Mouse (Mus musculus) megakaryocyte-erythroid progenitor cell, adult 5-6 weeks (primary cell): ENCODE measurements around the gene Rfc5. TPM values are rescaled to one million over a fixed set of nuclear protein-coding genes. Genes with fewer than 3 reads are reported as not detected.
"Not testable (repeated sequence)": the region's sequence is repeated elsewhere in the genome, so short reads cannot be mapped to it uniquely, and the experiment has no call there.

Experiments used
- ATAC-seq: replicated peaks from 2 replicates; pipeline ENCODE4 v1.8.0; 2016; ENCODE audit warnings: mild to moderate bottlenecking, inconsistent platforms; ENCODE audit not compliant: severe bottlenecking, poor library complexity, low FRiP score, low TSS enrichment
- total RNA-seq, 2 experiments: library from RNA; stranded (forward) in 1 of 2; stranded (reverse) in 1 of 2; fragments of 200-1000, 215-1000 nt in 1 of 2; fragments of >200 nt in 1 of 2; fragmentation: Nextera tagmentation in 1 of 2; gene quantifications; 2 replicates each; pipeline ENCODE4 v1.2.3; 2014 to 2017

The Rfc5 gene
- total RNA-seq, 2 experiments from 2014 or later, result 50.7 to 65.5 TPM

DNA sequence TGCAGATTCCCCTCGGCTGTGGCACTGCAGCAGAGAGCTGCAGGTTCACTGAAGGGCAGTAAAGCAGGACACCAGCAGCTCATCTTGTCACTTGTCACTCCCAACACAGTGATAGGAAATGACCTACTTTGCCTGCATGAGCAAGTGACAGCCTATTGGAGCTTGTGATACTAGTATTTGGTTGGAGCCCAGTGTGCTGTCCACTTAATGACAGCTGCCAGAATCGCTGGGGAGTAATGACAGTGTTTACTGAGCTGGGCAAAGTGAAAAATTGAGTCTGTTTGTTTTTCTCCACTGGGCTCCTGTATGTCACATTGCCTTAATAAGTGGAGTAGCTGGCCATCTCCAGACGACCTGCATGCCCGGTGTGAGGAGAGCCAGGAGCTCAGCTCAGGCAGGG, 8.6 kb downstream of the Rfc5 start:
- no peak for ATAC-seq

DNA sequence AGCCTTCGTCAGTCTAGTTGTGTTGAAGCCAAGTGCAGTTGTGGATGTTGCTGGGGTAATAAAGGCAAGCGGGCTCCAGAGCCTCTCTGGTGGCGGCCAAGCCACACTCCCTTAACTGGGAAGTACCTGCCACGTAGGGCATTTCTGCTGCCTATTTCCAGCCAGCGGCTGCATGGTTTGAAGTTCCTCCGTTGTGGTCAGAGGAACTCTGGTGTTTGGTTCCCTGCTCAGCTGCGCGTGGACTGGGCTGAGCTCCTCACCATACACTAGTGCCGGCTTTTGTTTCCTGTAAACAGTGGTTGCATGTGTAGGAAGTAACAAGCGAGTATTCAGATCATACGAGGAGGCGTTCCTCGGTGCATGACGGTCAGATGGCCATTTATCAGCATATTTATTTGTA, 11.1 kb downstream of the Rfc5 start:
- not testable (repeated sequence) for ATAC-seq

DNA sequence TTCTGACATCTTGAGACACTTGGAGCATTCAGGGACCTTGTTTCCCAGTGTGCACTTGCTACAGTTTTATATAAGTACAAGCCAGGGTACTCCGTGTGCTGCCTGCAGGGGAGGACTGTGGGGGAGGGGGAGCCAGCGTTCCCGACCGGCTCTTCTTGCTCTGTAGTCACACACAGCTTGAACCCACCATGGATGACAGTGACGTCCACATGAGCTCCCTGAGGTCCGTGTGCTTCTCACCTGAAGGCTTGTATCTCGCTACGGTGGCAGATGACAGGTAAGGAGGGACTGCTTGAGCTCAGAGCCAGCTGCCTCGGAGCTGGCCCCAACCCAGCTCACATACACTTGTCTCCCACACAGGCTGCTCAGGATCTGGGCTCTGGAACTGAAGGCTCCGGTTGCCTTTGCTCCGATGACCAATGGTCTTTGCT, 12.5 kb downstream of the Rfc5 start:
- no peak for ATAC-seq

DNA sequence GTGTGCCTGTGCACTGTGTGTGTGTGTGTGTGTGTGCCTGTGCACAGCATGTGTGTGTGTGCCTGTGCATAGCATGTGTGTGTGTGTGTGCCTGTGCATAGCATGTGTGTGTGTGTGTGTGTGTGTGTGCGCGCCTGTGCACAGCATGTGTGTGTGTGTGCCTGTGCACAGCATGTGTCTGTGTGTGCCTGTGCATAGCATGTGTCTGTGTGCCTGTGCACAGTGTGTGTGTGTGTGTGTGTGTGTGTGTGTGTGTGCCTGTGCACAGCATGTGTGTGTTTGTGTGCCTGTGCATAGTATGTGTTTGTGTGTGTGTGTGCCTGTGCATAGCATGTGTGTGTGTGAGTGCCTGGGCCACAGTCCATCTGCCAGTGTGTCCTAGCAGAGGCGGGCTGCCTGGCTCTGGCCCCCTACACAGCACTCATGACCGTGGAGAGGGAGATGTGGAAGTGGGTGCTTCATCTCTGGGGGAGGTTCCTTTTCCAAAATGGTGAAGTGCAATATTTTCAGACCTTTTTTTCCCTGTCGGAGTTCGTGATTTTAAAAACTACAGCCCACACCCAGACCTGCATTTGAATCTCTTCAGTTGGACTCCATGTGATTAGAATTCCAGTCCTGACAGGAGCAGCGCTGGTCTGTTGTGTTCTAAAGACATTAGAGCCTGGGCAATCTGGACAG, 14.3 kb downstream of the Rfc5 start:
- ATAC-seq, result no peak

DNA sequence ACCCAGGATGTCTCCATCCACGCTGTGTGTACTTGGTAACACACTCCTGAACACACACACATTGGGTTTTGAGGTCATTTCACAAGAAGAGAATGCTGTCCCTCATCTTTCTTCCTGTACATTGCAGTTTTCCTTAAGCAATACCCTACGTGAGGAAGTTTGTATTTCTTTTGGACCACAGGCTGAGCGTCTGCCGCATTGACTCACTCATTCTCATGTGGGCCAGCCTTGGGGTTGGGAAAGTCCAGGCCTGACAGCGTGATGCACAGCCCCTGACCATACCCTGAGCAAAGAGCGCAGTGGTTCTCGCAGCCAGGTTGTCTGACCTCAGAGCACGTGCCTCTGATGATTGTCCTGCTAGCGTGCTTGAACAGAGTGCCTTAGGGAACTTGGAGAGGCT, 15.4 kb downstream of the Rfc5 start:
- ATAC-seq, result no peak

DNA sequence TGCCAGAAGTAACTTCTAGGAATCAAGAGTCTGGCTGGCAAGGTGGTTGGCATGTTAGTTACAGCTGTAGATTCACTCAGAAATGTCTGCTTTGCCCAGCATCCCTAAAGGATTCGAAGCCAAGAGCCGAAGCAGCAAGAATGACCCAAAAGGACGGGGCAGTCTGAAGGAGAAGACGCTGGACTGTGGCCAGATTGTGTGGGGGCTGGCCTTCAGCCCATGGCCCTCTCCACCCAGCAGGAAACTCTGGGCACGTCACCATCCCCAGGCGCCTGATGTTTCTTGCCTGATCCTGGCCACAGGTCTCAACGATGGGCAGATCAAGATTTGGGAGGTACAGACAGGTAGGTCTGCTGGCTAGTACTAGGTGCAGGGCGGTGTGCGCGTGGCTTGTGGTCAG, 18.3 kb downstream of the Rfc5 start:
- ATAC-seq, result no peak

DNA sequence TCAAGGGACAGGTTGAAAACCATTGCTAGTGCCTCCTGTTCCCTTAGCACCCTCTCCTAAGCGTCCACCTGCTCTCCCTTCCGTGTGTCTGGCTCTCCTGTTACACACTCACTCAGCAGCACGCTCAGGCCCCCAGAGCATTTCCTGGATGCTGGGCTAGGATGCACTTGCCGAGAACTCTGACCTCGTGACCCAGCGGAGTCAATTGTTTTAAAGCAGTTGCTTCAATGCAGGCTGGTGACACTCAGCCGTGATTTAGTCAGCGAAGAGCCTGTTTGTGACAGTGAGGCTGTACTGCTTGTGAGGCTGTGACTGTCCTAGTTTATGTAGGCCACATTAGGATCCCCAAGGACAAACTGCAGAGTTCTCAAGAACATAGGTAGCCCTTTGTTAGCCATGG, 21.6 kb downstream of the Rfc5 start:
- no peak for ATAC-seq

DNA sequence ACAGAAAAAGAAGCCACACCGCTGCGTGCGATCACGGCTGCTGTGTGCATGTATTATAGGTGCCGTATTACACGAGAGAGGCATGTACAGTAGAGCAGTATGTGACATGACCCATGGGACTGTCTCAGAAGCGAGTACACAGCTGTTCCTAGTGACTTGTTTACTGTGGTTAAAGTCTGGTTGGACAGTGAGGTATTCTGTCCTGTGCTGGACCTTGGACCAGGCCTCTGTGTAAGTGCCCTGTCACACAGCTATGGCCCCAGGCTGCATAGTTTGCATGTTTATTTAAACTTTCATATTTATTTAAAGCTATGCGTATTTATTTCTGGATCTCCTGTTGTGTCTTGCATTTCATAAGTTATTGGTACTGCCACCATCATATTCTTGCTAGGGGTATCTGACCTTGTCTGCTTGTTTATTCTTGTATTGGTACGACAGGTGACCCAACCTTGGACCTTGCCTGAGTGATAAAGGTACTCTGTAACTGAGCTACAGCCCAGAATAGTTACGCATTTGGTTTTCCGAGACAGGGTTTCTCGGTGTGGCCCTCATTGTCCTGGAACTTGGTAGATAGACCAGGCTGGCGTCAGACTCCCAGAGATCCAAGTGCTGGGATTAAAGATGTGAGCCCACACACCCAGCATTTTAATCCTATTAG, 22.8 kb downstream of the Rfc5 start:
- no peak for ATAC-seq

DNA sequence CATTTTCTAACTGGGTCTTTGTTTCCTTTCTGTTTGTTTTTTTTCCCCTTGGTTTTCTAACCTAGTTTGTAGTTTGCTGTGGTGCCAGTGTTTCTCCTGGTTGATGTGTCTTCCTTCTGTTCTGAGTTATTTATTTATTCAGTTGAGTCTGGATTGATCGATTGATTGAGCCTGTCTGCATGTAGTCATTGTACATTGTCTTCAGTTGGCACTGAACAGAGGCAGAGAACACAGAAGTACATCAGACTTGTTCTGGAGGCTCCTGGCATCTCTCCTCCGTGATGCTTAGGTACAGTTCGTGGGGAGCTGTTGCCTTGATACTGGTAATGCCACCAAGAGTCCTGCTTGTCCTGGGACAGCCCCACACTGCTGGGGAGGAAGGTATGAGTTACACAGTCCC, 24.0 kb downstream of the Rfc5 start:
- no peak for ATAC-seq

DNA sequence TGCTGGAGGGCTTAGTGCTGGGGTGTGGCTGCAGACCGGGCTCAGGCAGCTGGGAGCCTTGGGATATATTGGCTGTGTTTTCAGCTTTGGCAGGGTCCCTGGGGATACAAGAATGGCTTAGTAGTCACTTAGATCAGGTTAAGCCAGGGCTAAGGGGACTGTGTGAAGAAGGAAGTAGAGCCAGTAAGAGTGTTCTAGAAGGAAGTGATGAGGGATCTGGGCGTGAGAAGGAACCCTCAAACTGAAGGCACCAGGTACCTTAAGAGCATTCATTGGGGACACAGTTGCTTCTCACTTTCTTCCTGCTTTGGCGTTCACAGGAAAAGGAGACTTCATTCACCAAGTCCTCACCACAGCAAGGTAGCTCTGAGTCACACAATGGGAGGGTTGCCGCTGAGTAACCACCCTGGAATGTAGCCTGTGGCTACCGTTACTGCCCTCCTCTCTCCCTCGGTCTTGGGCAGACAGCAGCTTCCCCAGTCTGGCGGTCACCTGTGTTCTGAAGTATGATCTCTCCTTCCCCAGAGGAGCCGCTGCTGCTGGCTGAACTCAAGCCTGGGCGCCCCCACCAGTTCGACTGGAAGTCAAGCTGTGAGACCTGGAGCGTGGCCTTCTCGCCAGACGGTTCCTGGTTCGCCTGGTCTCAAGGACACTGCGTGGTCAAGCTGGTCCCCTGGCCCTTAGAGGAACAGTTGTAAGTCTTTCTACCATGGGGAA, 25.6 kb downstream of the Rfc5 start:
- no peak for ATAC-seq

DNA sequence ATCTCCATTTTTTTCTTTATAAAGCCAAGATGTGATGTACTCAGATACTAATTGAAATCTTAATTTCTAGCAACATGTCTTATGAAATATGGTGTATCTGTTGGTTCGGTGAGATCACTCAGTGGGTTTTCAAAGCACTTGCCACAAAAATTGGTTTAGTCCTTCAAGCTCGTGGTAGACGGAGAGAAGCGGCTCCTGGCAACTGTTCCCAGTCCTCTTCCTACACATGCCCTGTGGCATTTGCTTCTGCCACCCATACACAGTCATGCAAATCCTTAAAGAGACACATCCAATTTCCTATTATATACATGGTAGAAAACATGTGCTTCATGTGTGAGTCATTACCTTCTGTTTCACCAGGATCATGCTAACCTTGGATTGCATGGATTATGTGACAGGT, 27.3 kb downstream of the Rfc5 start:
- no peak for ATAC-seq

DNA sequence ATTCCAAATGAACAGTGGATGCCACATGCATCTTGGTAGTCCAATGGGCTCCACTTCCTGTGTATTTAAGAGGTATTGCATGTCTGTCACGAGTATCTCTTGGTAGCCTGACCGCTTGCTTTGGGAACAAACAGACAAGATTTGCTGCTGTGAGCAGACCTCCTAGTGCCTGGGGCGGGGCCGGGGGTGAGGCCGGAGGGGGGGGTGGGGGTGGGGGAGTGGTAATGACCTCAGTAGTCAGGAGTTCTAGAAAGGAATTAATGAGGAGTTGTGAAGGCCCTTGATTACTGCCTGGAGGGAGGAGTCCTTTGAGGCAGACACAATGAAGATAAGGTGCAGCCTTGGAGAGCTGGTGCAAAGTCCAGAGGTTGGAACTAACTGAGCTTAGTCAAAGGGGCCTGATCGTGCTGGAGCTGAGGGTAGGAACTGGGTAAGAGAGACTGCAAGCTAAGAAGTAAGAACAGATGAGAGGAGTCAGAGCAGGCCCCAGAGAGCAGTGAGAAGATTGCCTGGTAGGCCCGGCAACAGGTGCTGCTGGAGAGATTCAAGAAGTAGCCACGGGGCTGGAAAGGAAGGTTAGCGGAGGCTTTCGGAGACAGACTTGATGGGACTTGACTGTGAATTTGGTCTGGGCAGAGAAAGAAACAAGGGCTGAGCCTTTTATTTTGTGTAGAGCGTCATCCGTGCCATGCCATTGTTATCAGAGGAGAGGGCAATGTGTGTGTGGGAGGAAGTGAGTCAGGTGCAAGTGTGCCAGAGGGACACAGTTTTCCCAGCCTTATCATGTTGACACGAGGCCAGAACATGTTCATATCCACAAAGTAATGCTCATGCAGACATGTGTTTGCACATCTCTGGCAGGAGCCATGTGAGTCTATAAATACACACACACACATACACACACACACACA, 28.0 kb downstream of the Rfc5 start:
- ATAC-seq, result peak; percentile 67

DNA sequence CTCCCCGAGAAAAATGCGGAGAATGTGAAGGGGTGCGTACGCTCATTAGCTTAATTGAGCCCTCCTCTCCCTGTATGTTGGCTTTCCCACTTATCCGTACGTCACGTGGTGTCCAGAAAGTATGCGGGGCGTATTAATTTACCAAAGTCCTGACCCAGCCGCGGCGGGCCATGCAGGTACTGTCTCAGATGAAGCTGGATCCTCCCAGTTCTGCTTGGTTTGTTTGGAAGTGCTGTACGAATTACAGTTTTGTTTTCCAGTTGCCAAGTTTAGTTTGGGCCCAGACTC, 28.7 kb downstream of the Rfc5 start:
- no peak for ATAC-seq

DNA sequence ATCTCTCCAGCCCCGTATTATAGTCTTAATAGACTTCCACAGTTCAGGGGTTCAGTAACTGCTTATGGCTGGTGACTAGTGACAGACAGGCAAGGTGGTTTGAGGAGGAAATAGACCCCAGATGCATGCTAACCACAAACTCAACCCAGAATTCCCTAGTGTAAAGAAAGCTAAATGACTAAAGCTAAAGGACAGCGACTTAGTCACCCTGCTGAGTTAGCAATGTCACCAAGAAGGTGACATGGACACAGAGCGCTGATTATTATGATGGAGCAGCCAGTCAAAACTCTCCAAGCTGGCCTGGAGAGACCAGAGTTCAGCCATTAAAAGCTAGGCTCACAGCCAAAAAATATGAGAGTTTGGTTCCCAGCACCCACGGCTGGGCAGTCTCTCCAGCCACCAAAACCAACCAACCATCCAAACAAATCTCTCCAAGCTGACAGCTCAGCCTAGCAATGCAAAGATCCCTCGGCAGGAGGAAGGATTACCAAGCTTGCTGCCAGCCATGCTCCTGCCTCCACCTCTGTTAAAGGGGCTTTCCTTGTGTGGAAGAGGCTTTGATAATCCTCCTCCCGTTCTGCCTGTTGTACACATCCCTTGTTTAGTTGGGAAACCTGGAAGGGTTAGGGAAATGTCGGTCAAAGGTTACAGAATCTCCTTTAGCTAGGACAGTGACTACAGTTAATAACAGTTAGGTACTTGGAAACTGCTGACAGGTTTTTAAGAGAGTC, 29.2 kb downstream of the Rfc5 start:
- ATAC-seq, result no peak

DNA sequence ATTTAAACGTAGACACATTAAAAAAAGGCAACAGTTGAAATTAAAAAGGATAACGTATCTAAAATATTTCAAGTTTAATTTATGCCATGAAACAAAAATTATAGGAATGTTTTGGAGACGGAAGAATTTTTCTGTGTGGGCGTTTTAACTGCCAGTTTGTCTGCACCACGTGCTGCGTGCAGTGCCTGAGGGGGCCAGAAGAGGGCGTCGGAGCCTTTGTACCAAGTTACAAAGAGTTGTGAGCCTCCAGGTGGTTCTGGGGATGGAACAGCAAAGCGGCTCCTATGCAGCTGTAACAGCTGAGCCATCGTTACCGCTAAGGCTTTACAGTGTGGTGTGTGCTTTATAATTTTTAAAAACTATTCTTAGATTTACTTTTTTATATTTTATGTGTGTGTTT, 30.1 kb downstream of the Rfc5 start:
- no peak for ATAC-seq

DNA sequence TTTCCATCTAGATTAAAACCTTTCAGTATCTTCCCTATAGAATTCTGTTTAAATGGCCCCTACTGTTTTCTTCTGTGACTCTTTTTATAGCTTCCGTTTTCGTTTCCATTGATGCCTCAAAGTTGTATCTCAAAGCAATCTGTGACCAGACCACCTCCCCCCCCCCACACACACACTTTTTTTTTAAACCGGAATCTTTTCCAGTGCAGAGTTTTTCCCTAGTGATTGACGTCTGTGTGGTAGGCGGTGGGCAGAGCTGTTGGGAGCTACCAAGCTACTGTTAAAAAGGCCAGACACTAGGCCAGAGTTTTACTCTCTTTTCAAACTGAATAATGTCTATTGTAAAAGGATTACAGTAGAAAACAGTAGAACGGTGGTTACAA, 30.6 kb downstream of the Rfc5 start:
- ATAC-seq, result no peak

DNA sequence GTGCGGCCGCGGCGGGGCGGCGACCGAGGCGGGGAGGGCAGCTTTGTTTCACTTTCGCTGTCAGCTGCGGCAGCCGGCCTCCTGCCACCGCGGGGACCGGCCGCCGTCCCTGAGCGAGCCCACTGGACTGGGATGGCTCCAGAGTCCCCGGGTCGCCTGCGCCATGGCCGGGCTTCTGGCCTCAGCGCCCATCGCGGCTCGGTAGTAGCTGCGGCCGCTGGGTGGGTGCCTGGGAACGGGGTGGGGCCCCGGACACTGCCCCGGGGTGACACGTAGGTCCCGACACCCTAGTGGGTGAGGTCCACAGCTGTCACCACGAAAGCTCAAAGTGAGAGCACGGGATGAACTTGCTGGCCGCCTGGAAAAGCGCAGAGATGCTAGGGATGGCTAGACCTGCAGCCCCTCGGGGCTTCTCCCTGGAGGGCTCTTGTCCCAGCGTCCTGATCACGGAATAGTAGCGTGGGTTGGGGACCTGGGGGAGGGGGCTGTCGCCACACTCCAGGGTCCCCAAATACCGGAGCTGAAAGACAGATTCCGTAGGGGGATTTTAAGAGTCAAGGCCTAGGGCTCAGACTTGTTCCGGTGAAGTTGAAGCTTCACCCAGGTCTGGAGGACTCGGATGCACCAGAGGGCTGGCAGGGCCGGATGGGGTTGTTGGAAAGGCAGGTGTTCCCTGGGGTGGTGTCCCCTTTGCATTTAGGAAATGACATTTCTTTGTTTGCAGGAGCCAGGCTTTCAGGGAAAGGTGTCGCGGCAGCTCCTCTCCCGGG, 31.2 kb downstream of the Rfc5 start:
- ATAC-seq, result no peak; the same call in 1 of the 2 replicates

DNA sequence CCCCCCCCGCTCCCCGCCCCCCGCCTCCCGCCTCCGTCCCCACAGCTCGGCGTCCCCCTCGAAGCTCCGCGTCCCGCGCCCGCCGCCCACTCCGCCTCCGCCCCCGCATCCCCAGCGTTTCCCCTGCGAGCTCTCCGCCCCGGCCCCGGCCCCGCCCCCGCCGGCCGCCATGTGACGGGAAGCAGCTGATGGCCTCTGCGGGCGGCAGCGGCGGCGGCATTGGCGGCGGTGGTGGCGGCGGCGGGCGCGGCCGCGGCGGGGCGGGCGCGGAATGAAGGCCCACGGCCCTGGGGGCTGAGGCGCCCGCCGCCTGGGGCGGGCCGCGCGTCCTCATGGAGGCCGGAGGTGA, 31.7 kb downstream of the Rfc5 start, which contains the start of gene Wsb2:
Wsb2 (plus strand) TSS at position 176 of the 349 bp plus-strand sequence.
- ATAC-seq, result no peak; the same call in 1 of the 2 replicates
